Mouse (Mus musculus): ENCODE results near the gene Hdac7. TPM values are rescaled to one million over a fixed set of nuclear protein-coding genes. Genes with fewer than 3 reads are reported as not detected.

Hdac7 gene
- polyA plus RNA-seq (2016; fragmentation: Nextera tagmentation; extraction: Ambion mirVana) = 31.5 and 33.6 TPM in 2 replicates

DNA sequence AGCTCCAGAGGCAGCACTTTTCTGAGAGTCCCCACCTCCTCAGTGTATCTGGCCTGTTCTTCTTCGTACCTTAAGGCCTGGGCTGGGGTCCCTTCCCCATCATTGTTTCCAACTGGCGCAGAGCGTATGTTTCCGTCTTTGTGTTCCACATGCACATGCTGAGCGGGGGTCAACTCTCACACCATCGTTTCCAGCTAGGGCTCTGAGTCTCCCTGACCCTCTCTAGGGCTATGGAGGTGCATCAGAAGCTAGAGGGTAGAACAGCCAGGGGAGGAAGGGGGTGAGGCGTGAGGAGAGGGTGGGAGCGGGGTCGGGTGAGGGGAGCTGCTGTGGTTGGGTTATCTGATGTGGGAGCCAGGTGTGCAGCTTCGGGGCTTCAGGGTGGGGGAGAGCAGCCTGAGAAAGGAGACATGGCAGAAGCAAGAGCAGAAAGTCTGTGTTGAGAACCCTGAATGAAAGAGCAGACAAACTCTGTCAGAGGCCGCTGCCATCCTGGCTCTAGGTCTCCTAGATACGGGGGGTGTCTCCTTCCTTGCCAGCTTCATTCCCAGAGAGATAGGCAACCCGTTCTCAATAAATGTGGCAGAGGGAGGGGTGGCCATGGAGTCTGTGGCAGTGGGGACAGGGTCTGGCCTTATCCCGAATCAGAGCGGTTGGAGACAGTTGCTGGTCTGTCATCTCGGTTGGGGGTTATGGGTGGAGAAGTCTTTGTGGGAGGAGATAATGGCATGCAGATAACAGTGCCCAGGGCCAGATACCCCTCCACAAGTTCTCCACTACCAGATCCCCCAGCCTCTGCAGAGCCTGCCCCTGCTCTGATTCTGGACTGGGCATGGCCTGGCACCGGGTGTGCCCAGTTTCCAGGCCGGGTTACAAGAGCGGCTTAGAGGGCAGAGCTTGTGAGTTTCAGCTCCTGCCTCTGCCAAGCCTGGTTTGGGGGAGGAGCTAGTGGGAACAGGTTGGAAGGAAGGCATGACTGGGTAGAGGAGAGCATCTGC lies at the start of gene Hdac7:
Hdac7 (minus strand) TSS at position 466 of the 998 bp plus-strand sequence.
- no peak within 1 kb of the TSS for H3K4me2 ChIP-seq
- H3K9me3 ChIP-seq = no peaks in the 10 kb centered on the region
- no peak within 1 kb of the TSS for H3K4me3 ChIP-seq (replicated peaks)
- no peak for ATAC-seq (ENCODE audit: insufficient number of reproducible peaks, insufficient read depth, low FRiP score, low TSS enrichment, low read depth)
- no peaks in the 10 kb centered on the region for H3K27me3 ChIP-seq
- H3K4me1 ChIP-seq (replicated peaks) = peaks cover 15% of the 10 kb centered on the region
- H3K36me3 ChIP-seq = no peaks in the 10 kb centered on the region
- no peak within 1 kb of the TSS for H3K27ac ChIP-seq
- WGBS = 69% methylated on average over 19 of the region's 19 CpGs
- H3K9ac ChIP-seq (replicated peaks) = no peak within 1 kb of the TSS

DNA sequence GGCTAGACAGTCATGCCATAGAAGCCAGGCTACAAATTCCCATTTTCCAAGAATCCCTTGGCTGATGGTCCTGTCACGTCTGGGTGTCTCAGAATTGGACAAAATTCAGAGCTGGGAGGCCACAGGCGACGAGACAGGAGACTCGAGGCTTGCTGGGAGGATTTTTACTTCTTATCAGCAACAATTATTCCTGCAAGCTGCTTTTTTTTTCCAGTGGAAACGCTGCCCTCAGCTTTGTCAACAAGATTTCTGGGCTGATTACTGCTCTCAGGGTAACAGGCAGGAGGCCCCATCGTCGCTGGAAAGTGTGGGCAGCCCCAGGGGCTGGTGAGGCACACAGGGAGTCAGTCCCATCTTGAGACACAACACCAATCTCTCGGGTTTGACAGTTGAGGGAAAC lies 48.2 kb upstream of the Hdac7 start:
- no peak overlapping the region for H3K27ac ChIP-seq
- WGBS = 67% methylated on average over 8 of the region's 8 CpGs
- no peak for ATAC-seq (ENCODE audit: insufficient number of reproducible peaks, insufficient read depth, low FRiP score, low TSS enrichment, low read depth)

DNA sequence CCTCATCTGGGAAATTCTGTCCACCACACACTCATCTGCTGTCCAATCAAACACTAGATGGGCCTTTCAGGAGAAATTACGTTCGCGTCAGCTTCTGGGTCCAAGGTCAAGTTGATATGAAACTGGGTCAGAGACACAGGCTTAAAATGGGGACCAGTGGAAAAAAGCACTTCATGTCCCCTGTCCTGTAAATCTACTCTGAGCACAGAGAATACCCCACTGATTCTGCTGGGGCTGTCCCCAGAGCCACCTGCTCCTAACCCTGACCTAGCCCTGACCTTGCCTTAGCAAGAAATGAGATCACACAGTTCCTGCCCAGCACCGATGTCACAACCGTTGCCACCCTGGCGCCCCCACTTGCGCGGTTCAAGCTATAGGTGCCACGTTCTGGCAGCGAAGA lies 46.1 kb upstream of the Hdac7 start:
- Histone ChIP-seq H3K36me3 (no peaks in the 10 kb centered on the region), H3K4me1 (replicated peaks) (no peaks in the 10 kb centered on the region), H3K27me3 (no peaks in the 10 kb centered on the region), H3K9me3 (no peaks in the 10 kb centered on the region), H3K9ac (replicated peaks) (no peak overlapping the region), H3K4me3 (replicated peaks) (no peak overlapping the region), H3K4me2 (no peak overlapping the region), H3K27ac (no peak overlapping the region)
- no peak for ATAC-seq (ENCODE audit: insufficient number of reproducible peaks, insufficient read depth, low FRiP score, low TSS enrichment, low read depth)
- 91% methylated on average over 10 of the region's 10 CpGs for WGBS

More for the DNA sequence above, 48.2 kb upstream of the Hdac7 start:
- no peak overlapping the region for H3K9ac ChIP-seq (replicated peaks)
- no peak overlapping the region for H3K4me2 ChIP-seq
- no peak overlapping the region for H3K4me3 ChIP-seq (replicated peaks)
- H3K4me1 ChIP-seq (replicated peaks) = no peaks in the 10 kb centered on the region
- H3K36me3 ChIP-seq = no peaks in the 10 kb centered on the region
- no peaks in the 10 kb centered on the region for H3K27me3 ChIP-seq
- no peaks in the 10 kb centered on the region for H3K9me3 ChIP-seq

DNA sequence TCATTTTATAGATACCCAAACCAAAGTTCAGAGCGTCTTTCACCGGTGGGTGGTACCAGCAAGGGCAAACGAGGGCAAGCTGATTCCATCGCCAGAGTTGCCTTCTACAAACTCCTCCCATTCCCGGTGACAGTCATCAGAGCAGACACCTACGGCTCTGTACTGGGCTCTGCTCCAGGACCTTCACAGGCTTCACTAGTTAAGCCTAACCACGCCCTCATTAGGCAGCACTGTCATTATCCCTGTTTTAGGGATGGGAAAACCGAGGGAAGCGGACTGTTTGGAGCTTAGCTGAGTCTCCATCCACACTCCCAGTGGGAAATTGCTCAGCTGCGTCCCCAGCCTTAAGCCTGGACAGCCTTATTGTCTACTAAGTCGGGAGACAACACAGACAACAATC lies 45.7 kb upstream of the Hdac7 start:
- Histone ChIP-seq H3K4me2 (no peak overlapping the region), H3K36me3 (no peaks in the 10 kb centered on the region), H3K27ac (no peak overlapping the region), H3K4me3 (replicated peaks) (no peak overlapping the region), H3K9ac (replicated peaks) (no peak overlapping the region), H3K27me3 (no peaks in the 10 kb centered on the region), H3K9me3 (no peaks in the 10 kb centered on the region), H3K4me1 (replicated peaks) (no peaks in the 10 kb centered on the region)
- WGBS = 68% methylated on average over 11 of the region's 11 CpGs
- ATAC-seq (ENCODE audit: insufficient number of reproducible peaks, insufficient read depth, low FRiP score, low TSS enrichment, low read depth) = no peak

DNA sequence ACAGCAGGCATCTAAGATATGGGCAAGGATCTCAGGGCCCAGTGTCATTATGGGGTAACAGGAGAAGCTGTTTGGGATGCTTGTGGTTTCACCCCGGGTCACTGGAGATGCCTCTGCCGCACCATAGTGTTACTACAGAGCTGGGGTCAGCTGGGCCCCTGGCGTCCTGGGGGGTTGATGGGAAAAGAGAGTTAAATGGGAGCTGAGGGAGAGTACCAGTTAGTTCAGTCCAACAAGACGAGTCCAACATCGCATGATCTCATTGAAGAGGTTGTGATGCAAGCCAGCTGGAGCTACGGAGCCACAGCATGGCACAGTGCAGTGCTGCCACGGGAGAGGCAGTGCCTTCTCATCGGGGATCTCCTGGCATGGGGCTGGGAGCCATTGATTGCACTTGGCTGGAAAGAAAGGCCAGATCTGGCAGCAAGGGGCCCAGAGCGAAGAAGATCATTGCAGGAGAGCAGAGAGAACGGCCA lies 43.3 kb upstream of the Hdac7 start:
- Histone ChIP-seq H3K4me1 (replicated peaks) (no peaks in the 10 kb centered on the region), H3K27ac (no peak overlapping the region), H3K9me3 (no peaks in the 10 kb centered on the region), H3K4me3 (replicated peaks) (no peak overlapping the region), H3K27me3 (no peaks in the 10 kb centered on the region), H3K36me3 (no peaks in the 10 kb centered on the region), H3K4me2 (no peak overlapping the region), H3K9ac (replicated peaks) (no peak overlapping the region)
- 83% methylated on average over 10 of the region's 10 CpGs for WGBS
- no peak for ATAC-seq (ENCODE audit: insufficient number of reproducible peaks, insufficient read depth, low FRiP score, low TSS enrichment, low read depth)

DNA sequence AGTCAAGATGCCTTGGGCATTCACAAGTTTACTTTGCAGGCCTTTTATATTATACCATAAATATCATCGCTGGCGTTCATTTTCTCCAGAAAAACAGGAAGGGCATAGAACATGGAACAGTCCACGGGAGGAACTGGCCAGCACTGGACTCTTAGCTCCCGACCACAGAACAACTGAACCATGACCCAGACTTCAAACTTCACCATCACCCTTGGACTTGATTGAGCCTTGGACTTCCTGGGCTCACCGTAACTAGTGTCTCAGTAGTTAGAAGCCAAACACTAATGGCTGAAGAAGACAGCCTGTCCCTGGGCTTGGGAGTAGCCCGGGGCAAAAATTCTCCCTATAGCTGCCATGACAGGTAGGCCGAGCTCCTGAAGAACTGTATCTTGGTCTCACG lies 37.1 kb upstream of the Hdac7 start:
- Histone ChIP-seq H3K36me3 (no peaks in the 10 kb centered on the region), H3K27me3 (no peaks in the 10 kb centered on the region), H3K9ac (replicated peaks) (no peak overlapping the region), H3K4me1 (replicated peaks) (peaks cover 8% of the 10 kb centered on the region), H3K4me3 (replicated peaks) (no peak overlapping the region), H3K27ac (no peak overlapping the region), H3K9me3 (no peaks in the 10 kb centered on the region), H3K4me2 (no peak overlapping the region)
- no peak for ATAC-seq (ENCODE audit: insufficient number of reproducible peaks, insufficient read depth, low FRiP score, low TSS enrichment, low read depth)
- WGBS = 91% methylated on average over 8 of the region's 8 CpGs

DNA sequence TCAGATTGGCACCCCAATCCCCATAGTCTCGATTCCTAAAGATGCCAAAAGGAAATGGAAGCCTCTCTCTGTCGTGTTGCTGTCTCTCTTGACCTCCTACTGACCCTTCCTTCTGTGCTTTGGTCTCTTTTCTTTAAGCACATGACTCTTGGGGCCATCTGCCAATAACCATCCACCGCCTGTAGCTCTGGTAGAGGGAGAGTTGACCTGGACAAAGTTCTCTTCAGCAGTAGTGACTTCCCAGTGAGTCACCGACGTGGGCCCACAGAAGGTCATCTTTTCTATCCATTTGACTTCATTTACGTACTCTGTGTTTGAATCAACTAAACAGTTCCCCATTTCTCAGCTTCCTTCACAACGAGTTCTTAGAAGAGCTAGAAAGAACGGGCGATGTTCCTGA lies 36.1 kb upstream of the Hdac7 start:
- Histone ChIP-seq H3K4me1 (replicated peaks) (peaks cover 8% of the 10 kb centered on the region), H3K4me2 (no peak overlapping the region), H3K9ac (replicated peaks) (no peak overlapping the region), H3K9me3 (no peaks in the 10 kb centered on the region), H3K36me3 (no peaks in the 10 kb centered on the region), H3K27ac (no peak overlapping the region), H3K27me3 (no peaks in the 10 kb centered on the region), H3K4me3 (replicated peaks) (no peak overlapping the region)
- WGBS = 81% methylated on average over 9 of the region's 9 CpGs
- ATAC-seq (ENCODE audit: insufficient number of reproducible peaks, insufficient read depth, low FRiP score, low TSS enrichment, low read depth) = no peak

DNA sequence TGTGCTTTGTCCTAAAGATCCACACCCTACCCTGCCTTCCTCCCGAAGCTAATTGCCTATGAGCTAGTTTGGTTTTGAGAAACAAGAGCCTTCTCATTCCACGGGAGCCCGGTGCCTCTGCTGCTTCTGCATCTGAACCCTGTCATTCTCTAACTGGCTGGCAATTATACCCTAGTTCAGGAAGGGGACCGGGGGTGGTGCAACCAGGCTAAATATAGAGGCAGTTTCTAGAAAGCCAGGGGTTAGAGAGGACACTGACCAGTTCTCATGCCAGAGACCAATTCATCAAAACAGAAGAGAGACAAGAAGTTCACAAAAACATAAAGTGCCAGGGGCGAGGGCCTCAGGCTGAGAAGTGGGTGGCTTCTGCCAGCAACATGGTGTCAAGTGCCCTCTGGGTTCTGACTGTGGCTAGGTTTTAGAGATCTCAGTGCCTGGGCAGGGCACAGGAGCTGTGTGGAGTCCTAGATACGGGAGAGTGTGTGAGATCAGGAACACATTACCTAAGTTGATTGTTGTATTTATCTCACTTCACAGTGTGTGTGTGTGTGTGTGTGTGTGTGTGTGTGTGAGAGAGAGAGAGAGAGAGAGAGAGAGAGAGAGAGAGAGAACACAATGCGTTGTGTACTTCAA lies 34.5 kb upstream of the Hdac7 start:
- H3K4me2 ChIP-seq = no peak overlapping the region
- no peak overlapping the region for H3K27ac ChIP-seq
- no peak overlapping the region for H3K4me3 ChIP-seq (replicated peaks)
- no peak overlapping the region for H3K9ac ChIP-seq (replicated peaks)
- WGBS = 59% methylated on average over 7 of the region's 7 CpGs
- H3K4me1 ChIP-seq (replicated peaks) = peaks cover 8% of the 10 kb centered on the region
- H3K27me3 ChIP-seq = no peaks in the 10 kb centered on the region
- ATAC-seq (ENCODE audit: insufficient number of reproducible peaks, insufficient read depth, low FRiP score, low TSS enrichment, low read depth) = no peak
- H3K36me3 ChIP-seq = no peaks in the 10 kb centered on the region
- no peaks in the 10 kb centered on the region for H3K9me3 ChIP-seq

DNA sequence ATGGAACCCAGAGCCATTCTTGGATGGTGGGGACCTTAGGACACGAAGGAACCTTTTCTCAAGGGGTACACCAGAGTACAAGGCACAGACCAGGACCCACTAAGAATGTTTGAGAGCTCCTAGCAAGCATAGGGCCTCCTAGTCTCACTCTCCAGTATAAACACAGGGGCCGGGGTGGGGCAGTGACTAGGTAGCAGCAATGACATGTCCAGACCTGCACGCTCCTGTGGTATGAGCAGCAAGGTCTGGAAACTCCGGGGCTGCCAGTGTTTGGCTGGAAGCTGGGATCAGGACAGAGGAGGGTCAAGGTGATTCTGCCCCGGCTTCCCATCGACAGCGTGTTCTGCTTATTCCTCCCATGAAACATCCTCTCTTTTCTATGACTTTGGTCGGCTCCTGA lies 31.5 kb upstream of the Hdac7 start:
- no peak overlapping the region for H3K27ac ChIP-seq
- H3K9me3 ChIP-seq = no peaks in the 10 kb centered on the region
- no peak for ATAC-seq (ENCODE audit: insufficient number of reproducible peaks, insufficient read depth, low FRiP score, low TSS enrichment, low read depth)
- H3K9ac ChIP-seq (replicated peaks) = no peak overlapping the region
- no peak overlapping the region for H3K4me3 ChIP-seq (replicated peaks)
- 81% methylated on average over 8 of the region's 8 CpGs for WGBS
- H3K27me3 ChIP-seq = no peaks in the 10 kb centered on the region
- no peaks in the 10 kb centered on the region for H3K36me3 ChIP-seq
- H3K4me2 ChIP-seq = no peak overlapping the region
- H3K4me1 ChIP-seq (replicated peaks) = peaks cover 8% of the 10 kb centered on the region

DNA sequence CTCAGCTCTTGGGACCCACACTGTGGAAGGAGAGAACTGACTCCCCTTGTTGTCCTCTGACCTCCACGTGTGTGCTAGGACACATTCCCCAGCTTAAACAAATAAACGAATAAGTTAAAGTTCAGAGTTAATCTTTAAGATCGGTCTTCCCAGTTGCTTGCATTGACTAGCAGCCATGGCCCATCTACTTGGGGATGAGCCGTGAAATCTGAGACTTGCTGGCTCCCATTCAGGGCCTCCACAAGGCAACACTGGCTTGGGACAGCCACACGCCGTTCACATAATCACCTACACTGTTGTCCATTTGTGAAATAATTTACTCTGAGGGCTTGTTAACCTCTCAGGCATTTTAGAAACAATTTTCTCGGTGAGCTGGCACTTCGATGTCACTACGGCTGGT lies 29.4 kb upstream of the Hdac7 start:
- Histone ChIP-seq H3K27ac (no peak overlapping the region), H3K4me2 (no peak overlapping the region), H3K9ac (replicated peaks) (no peak overlapping the region), H3K4me3 (replicated peaks) (no peak overlapping the region), H3K27me3 (no peaks in the 10 kb centered on the region), H3K36me3 (no peaks in the 10 kb centered on the region), H3K4me1 (replicated peaks) (peaks cover 8% of the 10 kb centered on the region), H3K9me3 (no peaks in the 10 kb centered on the region)
- ATAC-seq (ENCODE audit: insufficient number of reproducible peaks, insufficient read depth, low FRiP score, low TSS enrichment, low read depth) = no peak
- WGBS = 73% methylated on average over 9 of the region's 9 CpGs

DNA sequence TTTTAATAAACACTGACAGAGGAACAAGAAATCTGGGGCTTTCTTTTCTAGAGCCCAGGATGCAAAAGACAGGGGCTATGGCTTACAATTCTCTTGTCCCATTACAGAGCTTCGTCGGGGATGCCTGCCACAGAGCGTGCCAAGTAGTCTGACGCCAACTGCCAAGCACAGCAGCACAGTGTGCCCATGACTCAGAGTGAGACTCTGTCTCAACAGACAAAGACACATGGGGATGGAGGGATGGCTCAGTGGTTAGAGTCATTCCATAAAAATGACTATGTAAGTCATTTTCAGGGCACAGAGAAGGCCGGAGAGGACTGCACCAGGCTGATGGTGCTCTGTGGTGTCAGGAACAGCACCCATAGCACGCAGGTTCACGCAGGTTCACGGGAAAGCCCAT lies 27.9 kb upstream of the Hdac7 start:
- ATAC-seq (ENCODE audit: insufficient number of reproducible peaks, insufficient read depth, low FRiP score, low TSS enrichment, low read depth) = no peak
- no peaks in the 10 kb centered on the region for H3K27me3 ChIP-seq
- no peak overlapping the region for H3K4me2 ChIP-seq
- no peak overlapping the region for H3K9ac ChIP-seq (replicated peaks)
- 92% methylated on average over 8 of the region's 8 CpGs for WGBS
- H3K4me3 ChIP-seq (replicated peaks) = no peak overlapping the region
- no peaks in the 10 kb centered on the region for H3K36me3 ChIP-seq
- 0 out of 2 replicates have a peak, but pooled peaks cover 8% of the 10 kb centered on the region for H3K9me3 ChIP-seq
- H3K27ac ChIP-seq = no peak overlapping the region
- H3K4me1 ChIP-seq (replicated peaks) = no peaks in the 10 kb centered on the region
